Mouse (Mus musculus) heart, adult 2 months (tissue): Measurements from ENCODE around the gene Cish.

Experiments used
- CTCF ChIP-seq: fragments of 200-600 bp; IDR thresholded peaks from 2 replicates; pipeline ENCODE4 v1.8.1; 2022; ENCODE audit warnings: antibody characterized with exemption, mild to moderate bottlenecking, moderate library complexity
- POLR2A ChIP-seq: fragments of 200-500 bp; IDR thresholded peaks from 2 replicates; pipeline ENCODE4 v1.6.1; 2011; ENCODE audit warnings: mild to moderate bottlenecking, low read depth, low read length, control low read depth; ENCODE audit not compliant: insufficient read depth

DNA sequence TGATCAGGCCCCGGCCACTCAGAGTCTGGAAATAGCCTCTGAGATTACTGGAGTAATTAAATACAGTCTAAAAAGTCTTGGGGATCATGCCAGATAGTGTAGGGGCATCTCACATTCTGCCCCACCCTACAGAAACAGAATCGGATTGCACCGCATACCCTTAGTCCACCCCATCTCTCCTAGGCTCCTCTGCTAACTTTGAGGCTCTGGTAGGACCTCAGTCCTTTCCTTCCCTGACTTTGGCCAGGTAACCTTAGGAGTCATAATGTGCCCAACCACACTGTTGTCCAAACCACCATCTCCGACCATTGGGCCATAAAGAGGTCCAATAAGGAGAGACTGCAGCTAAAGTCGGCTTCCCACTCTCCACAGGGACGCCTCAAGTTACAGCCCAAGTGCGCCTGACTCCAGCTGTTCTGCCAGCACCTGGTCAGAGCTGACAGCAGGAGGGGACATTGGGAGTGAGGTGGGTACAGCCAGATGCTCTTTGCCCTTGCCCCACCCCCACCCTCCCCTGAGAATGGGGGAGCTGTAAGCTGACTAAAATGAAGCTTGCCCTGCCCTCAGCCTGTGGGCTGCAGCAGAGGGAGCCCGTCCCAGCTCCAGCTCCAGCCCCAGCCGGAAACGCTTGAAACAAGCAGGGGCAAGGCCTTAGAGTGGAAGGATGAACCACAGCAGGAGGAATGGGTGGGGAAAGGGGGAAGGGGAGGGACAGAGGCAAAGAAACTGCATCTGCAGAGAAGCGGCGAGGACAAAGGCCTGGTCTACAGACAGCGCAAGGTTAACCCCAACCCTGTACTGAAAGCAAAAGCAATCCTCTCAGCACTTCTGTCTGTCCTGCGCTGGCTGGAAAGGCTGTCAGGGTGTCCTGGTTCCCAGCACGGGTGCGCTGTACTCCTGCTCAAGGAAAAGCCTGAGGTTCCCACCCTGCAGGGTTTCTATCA, 16.2 kb upstream of the Cish start:
- TF ChIP-seq POLR2A (no peak), CTCF (no peak)
